Mouse (Mus musculus): ENCODE results near the gene Aff1. TPM values are rescaled to one million over a fixed set of nuclear protein-coding genes. Genes with fewer than 3 reads are reported as not detected.

Gene Aff1
- polyA plus RNA-seq, 1 experiment from 2014 or later = 3.5 TPM

GRCm38 (mm10) chr5:103699537-103699936 is 7.4 kb downstream of the Aff1 start:
- no peak overlapping the region for H3K27ac ChIP-seq (replicated peaks)
- peaks cover 14% of the 10 kb centered on the region for H3K27me3 ChIP-seq (ENCODE audit: low read depth, poor library complexity, severe bottlenecking)
- H3K4me1 ChIP-seq = peaks cover 10% of the 10 kb centered on the region
- H3K36me3 ChIP-seq = no peaks in the 10 kb centered on the region
- no peak for DNase-seq (ENCODE audit: low spot score)
- no peak overlapping the region for H3K4me3 ChIP-seq
- 72% methylated on average over 4 of the region's 4 CpGs for WGBS
- no peaks in the 10 kb centered on the region for H3K9me3 ChIP-seq (replicated peaks)

GRCm38 (mm10) chr5:103700661-103701060 is 8.5 kb downstream of the Aff1 start:
- peaks cover 9% of the 10 kb centered on the region; the same call in 1 of the 2 replicates for H3K27me3 ChIP-seq (ENCODE audit: low read depth, poor library complexity, severe bottlenecking)
- no peaks in the 10 kb centered on the region for H3K9me3 ChIP-seq (replicated peaks)
- WGBS = 89% methylated on average over 2 of the region's 2 CpGs
- no peak overlapping the region for H3K27ac ChIP-seq (replicated peaks)
- no peak for DNase-seq (ENCODE audit: low spot score)
- H3K4me1 ChIP-seq = peaks cover 10% of the 10 kb centered on the region
- no peak overlapping the region for H3K4me3 ChIP-seq
- H3K36me3 ChIP-seq = no peaks in the 10 kb centered on the region

GRCm38 (mm10) chr5:103701466-103701865 is 9.3 kb downstream of the Aff1 start:
- Histone ChIP-seq H3K27me3 (ENCODE audit: low read depth, poor library complexity, severe bottlenecking) (peaks cover 6% of the 10 kb centered on the region; the same call in 1 of the 2 replicates), H3K4me1 (peaks cover 10% of the 10 kb centered on the region), H3K4me3 (no peak overlapping the region), H3K36me3 (no peaks in the 10 kb centered on the region), H3K27ac (replicated peaks) (no peak overlapping the region), H3K9me3 (replicated peaks) (0 out of 2 replicates have a peak, but pooled peaks cover 2% of the 10 kb centered on the region)
- DNase-seq (ENCODE audit: low spot score) = no peak
- 72% methylated on average over 3 of the region's 3 CpGs for WGBS

- 83% methylated on average over 6 of the region's 6 CpGs for WGBS
- no peaks in the 10 kb centered on the region for H3K27me3 ChIP-seq (ENCODE audit: low read depth, poor library complexity, severe bottlenecking)
- no peak for DNase-seq (ENCODE audit: low spot score)
- peaks cover 3% of the 10 kb centered on the region for H3K4me1 ChIP-seq
- H3K27ac ChIP-seq (replicated peaks) = no peak overlapping the region
- H3K9me3 ChIP-seq (replicated peaks) = 0 out of 2 replicates have a peak, but pooled peaks cover 3% of the 10 kb centered on the region
- H3K4me3 ChIP-seq = no peak overlapping the region
- H3K36me3 ChIP-seq = no peaks in the 10 kb centered on the region
Observed at GRCm38 (mm10) chr5:103702527-103702926, 10.4 kb downstream of the Aff1 start.

- Histone ChIP-seq H3K27ac (replicated peaks) (no peak overlapping the region), H3K27me3 (ENCODE audit: low read depth, poor library complexity, severe bottlenecking) (no peaks in the 10 kb centered on the region), H3K9me3 (replicated peaks) (0 out of 2 replicates have a peak, but pooled peaks cover 3% of the 10 kb centered on the region), H3K4me1 (no peaks in the 10 kb centered on the region), H3K36me3 (no peaks in the 10 kb centered on the region), H3K4me3 (no peak overlapping the region)
- DNase-seq (ENCODE audit: low spot score) = no peak
- WGBS = 92% methylated on average over 4 of the region's 4 CpGs
Observed at GRCm38 (mm10) chr5:103705331-103705730, 13.2 kb downstream of the Aff1 start.

- H3K27ac ChIP-seq (replicated peaks) = no peak overlapping the region
- no peak overlapping the region for H3K4me3 ChIP-seq
- 0 out of 2 replicates have a peak, but pooled peaks cover 3% of the 10 kb centered on the region for H3K9me3 ChIP-seq (replicated peaks)
- 93% methylated on average over 1 of the region's 1 CpGs for WGBS
- H3K27me3 ChIP-seq (ENCODE audit: low read depth, poor library complexity, severe bottlenecking) = no peaks in the 10 kb centered on the region
- no peak for DNase-seq (ENCODE audit: low spot score)
- no peaks in the 10 kb centered on the region for H3K36me3 ChIP-seq
- H3K4me1 ChIP-seq = no peaks in the 10 kb centered on the region
Observed at GRCm38 (mm10) chr5:103705874-103706273, 13.7 kb downstream of the Aff1 start.

- Histone ChIP-seq H3K27ac (replicated peaks) (no peak overlapping the region), H3K36me3 (no peaks in the 10 kb centered on the region), H3K9me3 (replicated peaks) (0 out of 2 replicates have a peak, but pooled peaks cover 3% of the 10 kb centered on the region), H3K4me3 (no peak overlapping the region), H3K27me3 (ENCODE audit: low read depth, poor library complexity, severe bottlenecking) (no peaks in the 10 kb centered on the region), H3K4me1 (no peaks in the 10 kb centered on the region)
- WGBS = 87% methylated on average over 3 of the region's 3 CpGs
- DNase-seq (ENCODE audit: low spot score) = no peak
Observed at GRCm38 (mm10) chr5:103709044-103709443, 16.9 kb downstream of the Aff1 start.

- Histone ChIP-seq H3K36me3 (no peaks in the 10 kb centered on the region), H3K4me3 (no peak overlapping the region), H3K27ac (replicated peaks) (no peak overlapping the region), H3K9me3 (replicated peaks) (no peaks in the 10 kb centered on the region), H3K27me3 (ENCODE audit: low read depth, poor library complexity, severe bottlenecking) (no peaks in the 10 kb centered on the region), H3K4me1 (no peaks in the 10 kb centered on the region)
- DNase-seq (ENCODE audit: low spot score) = no peak
- WGBS = 78% methylated on average over 2 of the region's 2 CpGs
Observed at GRCm38 (mm10) chr5:103711886-103712285, 19.7 kb downstream of the Aff1 start.

- Histone ChIP-seq H3K36me3 (no peaks in the 10 kb centered on the region), H3K9me3 (replicated peaks) (no peaks in the 10 kb centered on the region), H3K27ac (replicated peaks) (no peak overlapping the region), H3K27me3 (ENCODE audit: low read depth, poor library complexity, severe bottlenecking) (no peaks in the 10 kb centered on the region), H3K4me1 (no peaks in the 10 kb centered on the region), H3K4me3 (no peak overlapping the region)
- no peak for DNase-seq (ENCODE audit: low spot score)
- WGBS = 71% methylated on average over 2 of the region's 2 CpGs
Observed at GRCm38 (mm10) chr5:103713422-103713821, 21.2 kb downstream of the Aff1 start.

- H3K27me3 ChIP-seq (ENCODE audit: low read depth, poor library complexity, severe bottlenecking) = no peaks in the 10 kb centered on the region
- no peak for DNase-seq (ENCODE audit: low spot score)
- no peaks in the 10 kb centered on the region for H3K36me3 ChIP-seq
- WGBS = 88% methylated on average over 6 of the region's 6 CpGs
- peaks cover 5% of the 10 kb centered on the region for H3K4me1 ChIP-seq
- no peak overlapping the region for H3K27ac ChIP-seq (replicated peaks)
- no peaks in the 10 kb centered on the region for H3K9me3 ChIP-seq (replicated peaks)
- H3K4me3 ChIP-seq = no peak overlapping the region
Observed at GRCm38 (mm10) chr5:103714943-103715342, 22.8 kb downstream of the Aff1 start.

GRCm38 (mm10) chr5:103716824-103717342 is 24.7 kb downstream of the Aff1 start:
- whole genome bisulfite sequencing = 89% methylated on average over 5 of the region's 5 CpGs

GRCm38 (mm10) chr5:103719131-103719530 is 27.0 kb downstream of the Aff1 start:
- H3K9me3 ChIP-seq (replicated peaks) = no peaks in the 10 kb centered on the region
- H3K4me3 ChIP-seq = no peak overlapping the region
- H3K27me3 ChIP-seq (ENCODE audit: low read depth, poor library complexity, severe bottlenecking) = peaks cover 13% of the 10 kb centered on the region; the same call in 1 of the 2 replicates
- H3K27ac ChIP-seq (replicated peaks) = no peak overlapping the region
- 23% methylated on average over 6 of the region's 6 CpGs for WGBS
- no peaks in the 10 kb centered on the region for H3K36me3 ChIP-seq
- H3K4me1 ChIP-seq = peaks cover 7% of the 10 kb centered on the region
- no peak for DNase-seq (ENCODE audit: low spot score)

More at GRCm38 (mm10) chr5:103716824-103717342, 24.7 kb downstream of the Aff1 start:
- no peak overlapping the region for H3K27ac ChIP-seq (replicated peaks)
- H3K4me1 ChIP-seq = peaks cover 5% of the 10 kb centered on the region
- H3K9me3 ChIP-seq (replicated peaks) = no peaks in the 10 kb centered on the region
- DNase-seq (ENCODE audit: low spot score) = no peak
- no peaks in the 10 kb centered on the region for H3K36me3 ChIP-seq
- H3K27me3 ChIP-seq (ENCODE audit: low read depth, poor library complexity, severe bottlenecking) = no peaks in the 10 kb centered on the region
- H3K4me3 ChIP-seq = no peak overlapping the region

GRCm38 (mm10) chr5:103719851-103720250 is 27.7 kb downstream of the Aff1 start:
- no peak overlapping the region for H3K27ac ChIP-seq (replicated peaks)
- no peaks in the 10 kb centered on the region for H3K36me3 ChIP-seq
- no peak for DNase-seq (ENCODE audit: low spot score)
- 71% methylated on average over 3 of the region's 3 CpGs for WGBS
- peaks cover 16% of the 10 kb centered on the region; the same call in 1 of the 2 replicates for H3K27me3 ChIP-seq (ENCODE audit: low read depth, poor library complexity, severe bottlenecking)
- H3K9me3 ChIP-seq (replicated peaks) = no peaks in the 10 kb centered on the region
- H3K4me1 ChIP-seq = peaks cover 14% of the 10 kb centered on the region
- H3K4me3 ChIP-seq = no peak overlapping the region
